Mouse (Mus musculus): ENCODE data around the gene Jarid2. TPM values are rescaled to one million over a fixed set of nuclear protein-coding genes. Genes with fewer than 3 reads are reported as not detected.

Jarid2 gene
- polyA plus RNA-seq, 1 experiment: 3.1 TPM

DNA sequence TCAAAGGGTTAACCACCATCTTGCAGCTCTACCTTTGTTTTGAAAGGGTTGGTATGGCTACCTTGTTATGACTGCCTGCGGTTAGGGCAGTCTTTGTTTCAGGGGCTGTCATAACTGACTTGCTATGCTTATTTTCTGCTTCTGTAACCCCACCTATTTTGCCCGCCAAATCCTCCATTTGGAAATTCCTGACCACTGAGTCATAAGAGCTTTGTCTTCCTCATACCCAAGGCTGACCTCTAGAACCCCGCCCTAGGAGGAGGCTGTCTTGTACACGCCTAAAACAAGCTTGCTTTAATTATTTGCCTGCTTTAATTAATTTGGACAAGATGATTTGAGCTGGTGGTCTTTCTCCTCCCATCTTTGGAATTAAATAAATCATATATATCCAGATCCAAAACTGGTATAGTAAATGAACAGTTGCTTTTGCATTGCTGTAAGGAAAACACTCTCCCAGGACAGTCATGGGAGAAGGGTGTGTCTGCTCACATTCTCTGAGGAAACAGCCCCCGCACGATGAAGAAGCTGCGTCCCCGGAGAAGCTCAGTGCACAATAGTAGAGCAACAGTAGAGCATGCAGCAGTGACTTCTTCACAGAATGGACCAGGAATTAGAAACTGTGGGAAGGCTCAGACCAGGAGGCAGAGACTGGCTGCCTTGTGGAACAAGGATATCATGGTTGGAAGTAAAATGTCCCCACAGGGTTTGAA is 210.2 kb downstream of the Jarid2 start:
- peaks cover 19% of the 10 kb centered on the region for H3K36me3 ChIP-seq (ENCODE audit: control insufficient read depth, insufficient read depth)
- H3ac ChIP-seq (ENCODE audit: control insufficient read depth, insufficient read length, low read depth): peak overlapping the region; percentile 48
- peaks cover 38% of the 10 kb centered on the region for H3K79me2 ChIP-seq (ENCODE audit: control insufficient read depth, insufficient read depth)
- peaks cover 20% of the 10 kb centered on the region for H3K79me3 ChIP-seq (ENCODE audit: low read depth)
- no peak overlapping the region for H3K4me3 ChIP-seq (ENCODE audit: insufficient read depth, poor library complexity, severe bottlenecking)
- no peaks in the 10 kb centered on the region for H3K27me3 ChIP-seq (ENCODE audit: control insufficient read depth, insufficient read depth, insufficient read length)
- TF ChIP-seq CEBPB (IDR thresholded peaks at IDR 0.05; ENCODE audit: low read depth) (peak; percentile 2), USF1 (IDR thresholded peaks at IDR 0.05; ENCODE audit: low read depth) (no peak), CTCF (IDR thresholded peaks at IDR 0.05; ENCODE audit: control insufficient read depth, insufficient read depth, insufficient read length) (no peak), MYOD1 (IDR thresholded peaks at IDR 0.05; ENCODE audit: control insufficient read depth, insufficient read length, low read depth) (no peak), MAX (IDR thresholded peaks at IDR 0.05) (no peak)

DNA sequence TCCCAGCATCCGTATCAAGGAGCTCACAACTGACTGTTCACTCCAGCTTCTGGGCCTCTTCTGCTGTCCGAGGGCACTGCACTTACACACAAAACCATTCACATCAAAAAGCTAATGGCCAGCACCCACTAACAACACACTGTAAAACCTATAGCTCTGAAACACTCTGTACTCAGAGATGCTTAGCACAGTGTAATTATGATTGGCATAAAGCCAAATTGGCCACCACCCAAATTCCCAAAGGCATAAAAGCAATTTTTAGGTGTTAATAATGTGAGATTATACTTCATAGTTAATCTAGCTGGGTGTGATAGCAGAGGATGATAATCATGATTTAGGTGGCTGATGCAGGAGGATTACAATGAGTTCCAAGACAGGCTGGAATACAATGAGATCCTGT is 214.3 kb downstream of the Jarid2 start:
- Histone ChIP-seq H3K27me3 (ENCODE audit: control insufficient read depth, insufficient read depth, insufficient read length) (no peaks in the 10 kb centered on the region), H3K79me2 (ENCODE audit: control insufficient read depth, insufficient read depth) (peaks cover 19% of the 10 kb centered on the region), H3K4me3 (ENCODE audit: insufficient read depth, poor library complexity, severe bottlenecking) (no peak overlapping the region), H3ac (ENCODE audit: control insufficient read depth, insufficient read length, low read depth) (no peak overlapping the region), H3K36me3 (ENCODE audit: control insufficient read depth, insufficient read depth) (peaks cover 28% of the 10 kb centered on the region), H3K79me3 (ENCODE audit: low read depth) (peaks cover 8% of the 10 kb centered on the region)
- TF ChIP-seq MAX (IDR thresholded peaks at IDR 0.05): no peak
- TF ChIP-seq CTCF (IDR thresholded peaks at IDR 0.05; ENCODE audit: control insufficient read depth, insufficient read depth, insufficient read length): no peak
- no peak for TF ChIP-seq MYOD1 (IDR thresholded peaks at IDR 0.05; ENCODE audit: control insufficient read depth, insufficient read length, low read depth)
- no peak for TF ChIP-seq CEBPB (IDR thresholded peaks at IDR 0.05; ENCODE audit: low read depth)
- no peak for TF ChIP-seq FOSL1 (IDR thresholded peaks at IDR 0.05; ENCODE audit: insufficient read depth, low read length, poor library complexity, severe bottlenecking)
- no peak for TF ChIP-seq USF1 (IDR thresholded peaks at IDR 0.05; ENCODE audit: low read depth)
- TF ChIP-seq MYOG (IDR thresholded peaks at IDR 0.05; ENCODE audit: control insufficient read depth, extremely low read depth, insufficient read length): no peak

DNA sequence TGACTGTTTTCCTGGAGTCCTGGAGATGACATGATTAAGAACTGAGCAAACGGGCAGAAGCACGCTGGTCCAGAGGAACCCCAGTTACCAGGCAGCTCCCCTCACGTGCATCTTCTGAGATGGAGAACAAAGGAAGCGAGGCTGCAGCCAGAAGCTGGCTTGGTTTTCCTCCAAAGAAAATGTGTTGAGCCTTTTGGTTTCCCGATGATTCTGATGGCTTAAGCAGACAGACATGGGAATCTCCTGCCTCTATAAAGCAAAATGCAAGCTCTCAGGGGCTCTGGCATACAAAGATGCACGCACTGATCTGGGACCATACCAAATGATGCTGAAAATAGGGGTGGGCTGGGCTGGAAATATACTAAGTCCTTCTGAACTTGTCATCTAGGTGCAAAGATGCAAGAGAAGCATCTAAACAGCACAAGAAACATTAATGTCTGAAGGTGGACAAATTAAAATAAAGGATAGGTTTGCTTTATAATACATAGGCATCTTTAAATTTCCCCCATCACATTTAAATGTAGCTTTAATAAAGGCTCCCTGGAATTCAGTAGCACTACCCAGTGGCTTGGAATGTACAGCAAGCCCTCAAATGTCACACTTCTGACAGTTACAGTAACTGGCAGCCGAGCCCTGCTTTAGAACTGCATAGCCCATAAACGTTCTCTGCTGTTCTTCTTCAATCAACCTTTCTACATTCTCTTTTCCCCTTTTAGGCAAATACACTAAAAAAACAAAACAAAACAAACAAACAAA is 217.8 kb downstream of the Jarid2 start:
- Histone ChIP-seq H3K27me3 (ENCODE audit: control insufficient read depth, insufficient read depth, insufficient read length) (no peaks in the 10 kb centered on the region), H3K36me3 (ENCODE audit: control insufficient read depth, insufficient read depth) (peaks cover 45% of the 10 kb centered on the region), H3K79me2 (ENCODE audit: control insufficient read depth, insufficient read depth) (peaks cover 19% of the 10 kb centered on the region), H3ac (ENCODE audit: control insufficient read depth, insufficient read length, low read depth) (no peak overlapping the region), H3K79me3 (ENCODE audit: low read depth) (peaks cover 7% of the 10 kb centered on the region), H3K4me3 (ENCODE audit: insufficient read depth, poor library complexity, severe bottlenecking) (no peak overlapping the region)
- no peak for TF ChIP-seq MYOD1 (IDR thresholded peaks at IDR 0.05; ENCODE audit: control insufficient read depth, insufficient read length, low read depth)
- no peak for TF ChIP-seq FOSL1 (IDR thresholded peaks at IDR 0.05; ENCODE audit: insufficient read depth, low read length, poor library complexity, severe bottlenecking)
- TF ChIP-seq CTCF (IDR thresholded peaks at IDR 0.05; ENCODE audit: control insufficient read depth, insufficient read depth, insufficient read length): no peak
- no peak for TF ChIP-seq CEBPB (IDR thresholded peaks at IDR 0.05; ENCODE audit: low read depth)
- no peak for TF ChIP-seq MYOG (IDR thresholded peaks at IDR 0.05; ENCODE audit: control insufficient read depth, extremely low read depth, insufficient read length)
- TF ChIP-seq USF1 (IDR thresholded peaks at IDR 0.05; ENCODE audit: low read depth): no peak

DNA sequence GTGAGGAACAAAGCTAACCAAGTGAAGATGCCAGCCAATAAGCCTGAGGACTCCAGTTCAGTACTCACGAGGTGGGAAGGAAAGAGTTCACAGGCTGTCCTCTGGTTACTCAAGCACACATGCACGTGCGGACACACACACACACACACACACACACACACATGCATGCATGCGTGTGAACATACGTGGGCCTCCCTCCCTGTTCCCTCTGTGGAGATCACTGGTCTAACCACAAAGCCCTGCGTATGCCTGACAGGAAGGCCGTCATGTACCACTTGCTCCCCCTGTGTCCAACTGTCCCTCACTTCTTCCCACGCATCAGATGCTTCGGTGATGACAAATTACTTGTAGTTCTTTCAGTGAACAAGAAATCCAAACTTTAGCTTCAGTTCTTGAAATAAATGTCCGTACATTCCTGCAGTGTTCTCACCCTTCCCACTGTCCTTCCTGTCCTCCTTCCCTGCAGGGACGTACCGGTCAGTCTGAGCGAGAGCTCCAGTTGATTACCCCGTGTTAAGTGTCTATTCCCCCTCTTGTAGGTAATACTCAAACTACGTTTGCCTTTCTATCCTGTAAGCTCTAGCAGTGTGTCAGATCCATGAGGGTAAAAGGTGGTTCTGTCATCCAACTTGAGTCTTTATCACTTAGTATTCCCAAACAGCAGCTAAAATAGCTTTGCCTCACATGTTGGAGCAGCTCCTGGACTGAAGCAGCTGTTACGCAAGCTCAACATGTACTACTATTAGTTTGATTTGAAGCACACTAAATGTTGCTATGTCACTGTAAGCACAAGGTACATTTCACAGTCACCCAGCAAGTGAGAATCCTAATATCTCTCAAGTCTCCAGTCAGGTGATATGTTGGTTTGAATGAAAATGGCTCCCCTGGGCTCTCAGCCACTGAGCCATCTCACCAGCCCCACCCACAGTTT is 219.3 kb downstream of the Jarid2 start:
- Histone ChIP-seq H3K79me2 (ENCODE audit: control insufficient read depth, insufficient read depth) (peaks cover 19% of the 10 kb centered on the region), H3K36me3 (ENCODE audit: control insufficient read depth, insufficient read depth) (peaks cover 39% of the 10 kb centered on the region), H3K27me3 (ENCODE audit: control insufficient read depth, insufficient read depth, insufficient read length) (no peaks in the 10 kb centered on the region), H3K4me3 (ENCODE audit: insufficient read depth, poor library complexity, severe bottlenecking) (no peak overlapping the region), H3ac (ENCODE audit: control insufficient read depth, insufficient read length, low read depth) (no peak overlapping the region), H3K79me3 (ENCODE audit: low read depth) (peaks cover 7% of the 10 kb centered on the region)
- TF ChIP-seq FOSL1 (IDR thresholded peaks at IDR 0.05; ENCODE audit: insufficient read depth, low read length, poor library complexity, severe bottlenecking) (no peak), MAX (IDR thresholded peaks at IDR 0.05) (no peak), CTCF (IDR thresholded peaks at IDR 0.05; ENCODE audit: control insufficient read depth, insufficient read depth, insufficient read length) (no peak), CEBPB (IDR thresholded peaks at IDR 0.05; ENCODE audit: low read depth) (no peak), USF1 (IDR thresholded peaks at IDR 0.05; ENCODE audit: low read depth) (no peak), MYOD1 (IDR thresholded peaks at IDR 0.05; ENCODE audit: control insufficient read depth, insufficient read length, low read depth) (no peak), MYOG (IDR thresholded peaks at IDR 0.05; ENCODE audit: control insufficient read depth, extremely low read depth, insufficient read length) (no peak)

- H3K27me3 ChIP-seq (ENCODE audit: control insufficient read depth, insufficient read depth, insufficient read length): no peaks in the 10 kb centered on the region
- no peak for TF ChIP-seq MAX (IDR thresholded peaks at IDR 0.05)
- no peak for TF ChIP-seq USF1 (IDR thresholded peaks at IDR 0.05; ENCODE audit: low read depth)
- TF ChIP-seq CTCF (IDR thresholded peaks at IDR 0.05; ENCODE audit: control insufficient read depth, insufficient read depth, insufficient read length): no peak
- TF ChIP-seq MYOD1 (IDR thresholded peaks at IDR 0.05; ENCODE audit: control insufficient read depth, insufficient read length, low read depth): no peak
- TF ChIP-seq CEBPB (IDR thresholded peaks at IDR 0.05; ENCODE audit: low read depth): no peak
- TF ChIP-seq MYOG (IDR thresholded peaks at IDR 0.05; ENCODE audit: control insufficient read depth, extremely low read depth, insufficient read length): no peak
- no peak for TF ChIP-seq FOSL1 (IDR thresholded peaks at IDR 0.05; ENCODE audit: insufficient read depth, low read length, poor library complexity, severe bottlenecking)
These were observed 223.3 kb downstream of the Jarid2 start for GRCm38 (mm10) chr13:44952393-44953086.

More at GRCm38 (mm10) chr13:44952393-44953086, 223.3 kb downstream of the Jarid2 start:
- Histone ChIP-seq H3K79me3 (ENCODE audit: low read depth) (peaks cover 3% of the 10 kb centered on the region), H3K79me2 (ENCODE audit: control insufficient read depth, insufficient read depth) (peaks cover 19% of the 10 kb centered on the region), H3ac (ENCODE audit: control insufficient read depth, insufficient read length, low read depth) (no peak overlapping the region), H3K4me3 (ENCODE audit: insufficient read depth, poor library complexity, severe bottlenecking) (no peak overlapping the region), H3K36me3 (ENCODE audit: control insufficient read depth, insufficient read depth) (peaks cover 32% of the 10 kb centered on the region)
